Mouse (Mus musculus): ENCODE results near the gene Zfp207.

DNA sequence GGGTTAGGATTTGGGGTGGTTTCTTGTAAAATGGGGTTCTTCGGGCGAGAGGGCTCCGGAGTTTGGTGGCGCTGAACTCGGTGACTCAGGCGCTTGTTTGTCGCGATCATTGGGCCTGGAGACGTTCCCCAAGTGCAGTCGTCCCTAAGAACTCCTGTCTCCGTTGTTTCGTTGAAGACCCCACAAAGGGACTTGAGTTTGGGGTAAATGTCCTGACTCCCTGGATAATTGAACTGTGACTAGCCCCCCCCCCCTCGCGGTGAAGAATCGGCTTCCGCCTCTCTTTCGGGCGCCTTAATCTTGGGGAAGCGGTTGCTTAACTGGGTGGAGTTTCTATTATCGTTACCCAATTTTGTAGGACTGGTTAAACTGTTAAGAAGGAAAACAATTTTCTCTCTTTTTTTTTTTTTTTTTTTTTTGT is 557 bp downstream of the Zfp207 start:
- no peak for TF ChIP-seq CTCF (conservative IDR thresholded peaks at IDR 0.05 in 1 of 2, IDR thresholded peaks at IDR 0.05 in 1 of 2; ENCODE audit: low read depth in 2 of 2, low read length in 2 of 2)
- TF ChIP-seq ETS1 (conservative IDR thresholded peaks at IDR 0.05; ENCODE audit: low read depth, low read length): no peak
- TF ChIP-seq MAX (IDR thresholded peaks at IDR 0.05; ENCODE audit: low read length): no peak
- no peak for TF ChIP-seq NRF1 (IDR thresholded peaks at IDR 0.05; ENCODE audit: low read depth, low read length)
- TF ChIP-seq PAX5 (IDR thresholded peaks at IDR 0.05; ENCODE audit: low read length): no peak
- TF ChIP-seq POLR2A (IDR thresholded peaks at IDR 0.05; ENCODE audit: low read depth, low read length): no peak
- TF ChIP-seq BHLHE40 (IDR thresholded peaks at IDR 0.05; ENCODE audit: low read depth, low read length): no peak
- no peak for TF ChIP-seq KAT2A (IDR thresholded peaks at IDR 0.05; ENCODE audit: insufficient replicate concordance, low read length)
- no peak for TF ChIP-seq EP300 (IDR thresholded peaks at IDR 0.05; ENCODE audit: low read length)
